Mouse (Mus musculus) stomach, adult 2 months (tissue): ENCODE results near the gene Gm2030. TPM values are rescaled to one million over a fixed set of nuclear protein-coding genes. Genes with fewer than 3 reads are reported as not detected.

ENCODE experiments used
- polyA plus RNA-seq: library from polyadenylated mRNA; depleted of rRNA; stranded (reverse); fragments of >200 nt; gene quantifications from 2 replicates; pipeline ENCODE4 v1.2.3, GENCODE M21; 2012; rRNA removed

The Gm2030 gene
- polyA plus RNA-seq: not detected in 2 replicates

GRCm38 (mm10) chrX:26309944-26310343 is at the start of gene Gm2030:
TSS of gene Gm2030 (minus strand) at chrX:26310044.

Other genes starting within 250 kb of the Gm2030 start
- not detected in 2 replicates for gene Gm2012, start 78.7 kb downstream of the Gm2030 start, polyA plus RNA-seq
- gene Slx, start 235.5 kb upstream of the Gm2030 start, polyA plus RNA-seq: not detected in 2 replicates